Mouse (Mus musculus) MEL (cell line): ENCODE measurements around the gene Slc4a8. TPM values are rescaled to one million over a fixed set of nuclear protein-coding genes. Genes with fewer than 3 reads are reported as not detected.

Experiments
- DNase-seq: peaks from one replicate; pipeline ENCODE4 v3.0.0; 2011; ENCODE audit warnings: low read depth, low spot score
- H3K27ac ChIP-seq: 2 replicates; pipeline ENCODE4 v1.5.1; 2012; ENCODE audit warnings: low read depth, mild to moderate bottlenecking, control low read depth, low read length, moderate library complexity; ENCODE audit not compliant: control insufficient read depth
- H3K27me3 ChIP-seq, 2 experiments: fragments of 150-350 bp in 1 of 2; sonication (generic) in 1 of 2; 2 replicates each; pipeline ENCODE4 v1.6.1; 2012; ENCODE audit warnings: low read length in 2 of 2, mild to moderate bottlenecking in 2 of 2, improper control_type of control experiment in 1 of 2, moderate library complexity in 1 of 2; ENCODE audit not compliant: insufficient read depth in 2 of 2, control insufficient read depth in 1 of 2
- H3K36me3 ChIP-seq, 2 experiments: 2 replicates each; pipeline ENCODE4 v1.6.1; 2012 to 2014; ENCODE audit warnings: low read length in 2 of 2, improper control_type of control experiment in 1 of 2, inconsistent platforms in 1 of 2, mild to moderate bottlenecking in 1 of 2; ENCODE audit not compliant: insufficient read depth in 2 of 2, control insufficient read depth in 1 of 2
- H3K4me1 ChIP-seq, 2 experiments: fragments of 150-350 bp in 1 of 2; sonication (generic) in 1 of 2; 2 replicates each; pipeline ENCODE4 v1.6.1; 2012; ENCODE audit warnings: low read length in 2 of 2, improper control_type of control experiment in 1 of 2, mild to moderate bottlenecking in 1 of 2; ENCODE audit not compliant: insufficient read depth in 2 of 2, control insufficient read depth in 1 of 2
- H3K4me3 ChIP-seq, 2 experiments: fragments of 150-350 bp in 1 of 2; sonication (generic) in 1 of 2; 2 replicates each; pipeline ENCODE4 v1.5.1; 2012; ENCODE audit warnings: low read depth in 2 of 2, low read length in 2 of 2, mild to moderate bottlenecking in 2 of 2, moderate library complexity in 2 of 2, control low read depth in 1 of 2, improper control_type of control experiment in 1 of 2; ENCODE audit not compliant: control insufficient read depth in 1 of 2, insufficient read depth in 1 of 2
- H3K79me2 ChIP-seq: 2 replicates; pipeline ENCODE4 v1.6.1; 2012; ENCODE audit warnings: mild to moderate bottlenecking, low read length, moderate library complexity; ENCODE audit not compliant: control insufficient read depth, poor library complexity, insufficient read depth
- H3K9ac ChIP-seq: 2 replicates; pipeline ENCODE4 v1.6.1; 2012; ENCODE audit warnings: low read depth, mild to moderate bottlenecking, control low read depth, low read length, moderate library complexity; ENCODE audit not compliant: control insufficient read depth, poor library complexity, severe bottlenecking
- H3K9me3 ChIP-seq: fragments of 150-350 bp; sonication (generic); replicated peaks from 2 replicates; pipeline ENCODE4 v1.6.1; 2012; ENCODE audit warnings: mild to moderate bottlenecking, low read length, improper control_type of control experiment, moderate library complexity; ENCODE audit not compliant: insufficient read depth
- CTCF ChIP-seq, 3 experiments: IDR thresholded peaks in 2 of 3; conservative IDR thresholded peaks in 1 of 3; 2 replicates each; pipeline ENCODE4 v1.5.1; 2011 to 2012; ENCODE audit warnings: low read length in 3 of 3, low read depth in 2 of 3, mild to moderate bottlenecking in 2 of 3, improper control_type of control experiment in 1 of 3, inconsistent platforms in 1 of 3, mixed read lengths in 1 of 3, moderate library complexity in 1 of 3; ENCODE audit not compliant: control insufficient read depth in 1 of 3, insufficient read depth in 1 of 3, poor library complexity in 1 of 3, severe bottlenecking in 1 of 3
- EP300 ChIP-seq, 2 experiments: IDR thresholded peaks; 2 replicates each; pipeline ENCODE4 v1.6.1; 2011; ENCODE audit warnings: improper control_type of control experiment in 2 of 2, low read length in 2 of 2, low read depth in 1 of 2, mild to moderate bottlenecking in 1 of 2
- KAT2A ChIP-seq: conservative IDR thresholded peaks from 2 replicates; pipeline ENCODE4 v1.6.1; 2012; ENCODE audit warnings: low read depth, low read length, improper control_type of control experiment, inconsistent platforms
- MAFK ChIP-seq: IDR thresholded peaks from 2 replicates; pipeline ENCODE4 v1.6.1; 2011; ENCODE audit warnings: low read depth, mild to moderate bottlenecking, low read length, improper control_type of control experiment, borderline replicate concordance
- MAX ChIP-seq: IDR thresholded peaks from 2 replicates; pipeline ENCODE4 v1.6.1; 2011; ENCODE audit warnings: low read length, improper control_type of control experiment
- MXI1 ChIP-seq: IDR thresholded peaks from 2 replicates; pipeline ENCODE4 v1.6.1; 2011; ENCODE audit warnings: mild to moderate bottlenecking, low read depth, low read length, improper control_type of control experiment
- MYB ChIP-seq: IDR thresholded peaks from 2 replicates; pipeline ENCODE4 v1.6.1; 2011; ENCODE audit warnings: mild to moderate bottlenecking, low read depth, low read length, improper control_type of control experiment
- NELFE ChIP-seq: IDR thresholded peaks from 2 replicates; pipeline ENCODE4 v1.6.1; 2011; ENCODE audit warnings: low read depth, low read length, improper control_type of control experiment
- NRF1 ChIP-seq: IDR thresholded peaks from 2 replicates; pipeline ENCODE4 v1.6.1; 2014; ENCODE audit warnings: low read depth, mild to moderate bottlenecking, inconsistent platforms, low read length, improper control_type of control experiment, moderate library complexity; ENCODE audit not compliant: poor library complexity, insufficient read depth, severe bottlenecking
- POLR2AphosphoS2 ChIP-seq: IDR thresholded peaks from 2 replicates; pipeline ENCODE4 v1.6.1; 2011; ENCODE audit warnings: low read length, improper control_type of control experiment
- SIN3A ChIP-seq: IDR thresholded peaks from 2 replicates; pipeline ENCODE4 v1.6.1; 2012; ENCODE audit warnings: low read length, improper control_type of control experiment, inconsistent platforms
- TAL1 ChIP-seq: IDR thresholded peaks from 2 replicates; pipeline ENCODE4 v1.6.1; 2012; ENCODE audit warnings: mild to moderate bottlenecking, inconsistent platforms, low read length, moderate library complexity, mixed read lengths
- TCF12 ChIP-seq: IDR thresholded peaks from 2 replicates; pipeline ENCODE4 v1.6.1; 2014; ENCODE audit warnings: low read depth, mild to moderate bottlenecking, inconsistent platforms, low read length, improper control_type of control experiment, moderate library complexity
- ZC3H11A ChIP-seq: IDR thresholded peaks from 2 replicates; pipeline ENCODE4 v1.6.1; 2012; ENCODE audit warnings: low read depth, mild to moderate bottlenecking, inconsistent platforms, low read length, improper control_type of control experiment
- ZKSCAN1 ChIP-seq: IDR thresholded peaks from 2 replicates; pipeline ENCODE4 v1.6.1; 2012; ENCODE audit warnings: low read depth, mild to moderate bottlenecking, inconsistent platforms, low read length, improper control_type of control experiment, moderate library complexity
- ZMIZ1 ChIP-seq: IDR thresholded peaks from 2 replicates; pipeline ENCODE4 v1.6.1; 2012; ENCODE audit warnings: low read depth, mild to moderate bottlenecking, inconsistent platforms, low read length, improper control_type of control experiment, moderate library complexity
- ZNF384 ChIP-seq: IDR thresholded peaks from 2 replicates; pipeline ENCODE4 v1.6.1; 2012; ENCODE audit warnings: low read depth, mild to moderate bottlenecking, inconsistent platforms, low read length, improper control_type of control experiment
- polyA plus RNA-seq, 2 experiments: library from polyadenylated mRNA; stranded (reverse) in 1 of 2; unstranded in 1 of 2; fragments of >175 nt in 1 of 2; fragments of >200 nt in 1 of 2; gene quantifications; 2 replicates each; pipeline versions ENCODE4 v1.2.1 to v1.2.4; 2012; ENCODE audit warnings: low replicate concordance in 2 of 2, low read depth in 1 of 2; ENCODE audit not compliant: insufficient read length in 2 of 2, insufficient read depth in 1 of 2, missing spikeins in 1 of 2
- total RNA-seq: library from RNA; depleted of rRNA; stranded (reverse); fragments of 300-350 nt; gene quantifications from 2 replicates; pipeline ENCODE4 v1.2.3, GENCODE M21; 2012; rRNA removed

Gene Slc4a8
- total and polyA plus RNA-seq, 3 experiments = 0.35 to 2.5 TPM; not detected in 1

- Histone ChIP-seq H3K27me3 (no peaks in the 10 kb centered on the region), H3K9me3 (no peaks in the 10 kb centered on the region), H3K9ac (no peak overlapping the region), H3K27ac (no peak overlapping the region), H3K36me3 (no peaks in the 10 kb centered on the region), H3K4me3 (no peak overlapping the region), H3K4me1 (no peaks in the 10 kb centered on the region)
- peak; percentile 52 for DNase-seq
- TF ChIP-seq ZC3H11A (no peak), NELFE (no peak), SIN3A (no peak), CTCF (IDR thresholded peaks at IDR 0.05 in 2 of 3, conservative IDR thresholded peaks at IDR 0.05 in 1 of 3; ENCODE audit: control insufficient read depth in 1 of 3, insufficient read depth in 1 of 3, low read depth in 2 of 3, low read length in 3 of 3, poor library complexity in 1 of 3, severe bottlenecking in 1 of 3) (no peak), MAX (no peak), KAT2A (no peak), MYB (no peak), TAL1 (no peak), ZNF384 (no peak), EP300 (IDR thresholded peaks at IDR 0.05; ENCODE audit: low read depth in 1 of 2, low read length in 2 of 2) (no peak), MXI1 (no peak), NRF1 (no peak), POLR2AphosphoS2 (no peak), TCF12 (no peak), ZKSCAN1 (no peak), ZMIZ1 (no peak), MAFK (no peak)
- TF ChIP-seq, all 39 proteins: peak for 0
- H3K79me2 ChIP-seq = no peaks in the 10 kb centered on the region
Observed at GRCm38 (mm10) chr15:100873155-100873554, 111.6 kb downstream of the Slc4a8 start.

Other genes with a start within 250 kb of the Slc4a8 start
- gene Tfcp2, start 209.7 kb upstream of the Slc4a8 start, total RNA-seq = 15.4 and 21.5 TPM in 2 replicates
- 10 to 100 TPM in 1 of 2 experiments, not detected in 1; 20.4 TPM for gene Tfcp2, start 209.7 kb upstream of the Slc4a8 start, polyA plus RNA-seq
- gene Pou6f1, start 161.8 kb upstream of the Slc4a8 start, total RNA-seq = 0.46 and 0.59 TPM in 2 replicates
- 1 to 10 TPM in 1 of 2 experiments, not detected in 1; 2.5 TPM for gene Pou6f1, start 161.8 kb upstream of the Slc4a8 start, polyA plus RNA-seq
- 100 and 107 TPM in 2 replicates for gene Dazap2, start 146.4 kb upstream of the Slc4a8 start, total RNA-seq
- 100 to 1,000 TPM; 233 to 341 TPM for gene Dazap2, start 146.4 kb upstream of the Slc4a8 start, polyA plus RNA-seq
- 1.6 and 2.6 TPM in 2 replicates for gene Smagp, start 124.8 kb upstream of the Slc4a8 start, total RNA-seq
- 10 to 100 TPM in 1 of 2 experiments, not detected in 1; 22.6 TPM for gene Smagp, start 124.8 kb upstream of the Slc4a8 start, polyA plus RNA-seq
- 79.9 and 94.7 TPM in 2 replicates for gene Bin2, start 92.2 kb upstream of the Slc4a8 start, total RNA-seq
- gene Bin2, start 92.2 kb upstream of the Slc4a8 start, polyA plus RNA-seq = 100 to 1,000 TPM; 106 to 128 TPM
- gene Cela1, start 73.8 kb upstream of the Slc4a8 start, total RNA-seq = 42.2 and 60.3 TPM in 2 replicates
- gene Cela1, start 73.8 kb upstream of the Slc4a8 start, polyA plus RNA-seq = 10 to 100 TPM in 1 of 2 experiments, not detected in 1; 51.4 TPM
- gene Galnt6, start 32.4 kb upstream of the Slc4a8 start, total RNA-seq = 17.0 and 17.5 TPM in 2 replicates
- 10 to 100 TPM in 1 of 2 experiments, not detected in 1; 16.1 TPM for gene Galnt6, start 32.4 kb upstream of the Slc4a8 start, polyA plus RNA-seq
- gene Scn8a, start 108.1 kb downstream of the Slc4a8 start, total RNA-seq = 0.03 and 0.08 TPM in 2 replicates
- under 1 TPM in 1 of 2 experiments, not detected in 1; 0.01 TPM for gene Scn8a, start 108.1 kb downstream of the Slc4a8 start, polyA plus RNA-seq